In the genomic region with DNA sequence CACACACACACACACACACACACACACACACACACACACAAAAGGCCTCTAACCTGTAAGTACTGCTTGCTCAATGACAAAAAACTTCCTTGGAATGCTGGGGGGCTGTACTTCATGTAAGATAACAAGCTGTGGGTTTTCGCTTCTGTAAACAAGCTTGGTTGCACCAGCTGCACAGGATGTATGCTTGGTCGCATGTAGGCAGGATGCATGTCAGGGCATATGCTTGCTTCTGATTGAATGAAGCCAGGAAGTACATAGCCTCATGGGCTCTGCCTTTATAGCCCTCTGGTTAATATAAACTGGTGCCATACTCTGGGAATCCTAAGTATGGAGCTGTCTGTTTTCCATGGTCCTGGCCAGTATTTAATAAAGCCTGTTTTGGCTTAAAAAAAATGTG, we compare ENCODE assay signal across 12 mouse cellular contexts.
"Had no signal": no experiment of that assay in that cellular context is flagged by ENCODE, and none has a peak within 500 bp of the region (broad histone marks: within the 10 kb centered on the region; RNA-seq: fewer than 3 reads in every experiment).

No protein-coding gene starts in this region.

- H3K4me3 ChIP-seq: intestine, embryonic 15.5 days; layer of hippocampus, adult 2 months; limb, embryonic 15.5 days; liver, embryonic 13.5 days; midbrain, embryonic 13.5 days had no signal

- H3K4me2 ChIP-seq: intestine, embryonic 15.5 days; limb, embryonic 15.5 days; liver, embryonic 13.5 days; midbrain, embryonic 13.5 days had no signal

- H3K4me1 ChIP-seq: intestine, embryonic 15.5 days; limb, embryonic 15.5 days; midbrain, embryonic 13.5 days had no signal

- H3K27me3 ChIP-seq: intestine, embryonic 15.5 days; limb, embryonic 15.5 days; liver, embryonic 13.5 days had no signal

- H3K36me3 ChIP-seq: intestine, embryonic 15.5 days; limb, embryonic 15.5 days; liver, embryonic 13.5 days; midbrain, embryonic 13.5 days had no signal

- H3K9me3 ChIP-seq: intestine, embryonic 15.5 days; limb, embryonic 15.5 days; liver, embryonic 13.5 days; midbrain, embryonic 13.5 days had no signal

- H3K9ac ChIP-seq: intestine, embryonic 15.5 days; limb, embryonic 15.5 days; liver, embryonic 13.5 days; midbrain, embryonic 13.5 days had no signal

- H3K27ac ChIP-seq: intestine, embryonic 15.5 days; layer of hippocampus, adult 2 months; limb, embryonic 15.5 days; liver, embryonic 13.5 days; midbrain, embryonic 13.5 days had no signal

- ATAC-seq: intestine, embryonic 15.5 days; midbrain, embryonic 13.5 days had no signal

- DNase-seq: kidney, adult 18-20 months; kidney, postnatal 4 days; liver, embryonic 13.5 days; lung, adult 18-20 months; right cerebral cortex, adult 18-20 months; spleen, adult 18-20 months; thymus, adult 2 months; thymus, postnatal 36 days had no signal
